Mouse (Mus musculus) kidney, embryonic 14.5 days (tissue): ENCODE measurements around the gene Kank4. TPM values are rescaled to one million over a fixed set of nuclear protein-coding genes. Genes with fewer than 3 reads are reported as not detected.
"Not testable (repeated sequence)": the region's sequence is repeated elsewhere in the genome, so short reads cannot be mapped to it uniquely, and the experiment has no call there.

Experiments used
- ATAC-seq: fragments of 200-750 bp; cut with Nextera tagmentation; 2 replicates; pipeline ENCODE4 v1.8.0; 2017; ENCODE audit warnings: moderate number of reproducible peaks, mild to moderate bottlenecking, moderate TSS enrichment, moderate library complexity; ENCODE audit not compliant: low FRiP score, low TSS enrichment
- H3K27ac ChIP-seq: fragments of 300-500 bp; sonication (generic); 2 replicates; pipeline ENCODE4 v1.5.1; 2014; ENCODE audit warnings: low read depth, mild to moderate bottlenecking, low read length, moderate library complexity, mixed read lengths
- H3K27me3 ChIP-seq: fragments of 300-500 bp; sonication (generic); 2 replicates; pipeline ENCODE4 v1.6.1; 2014; ENCODE audit warnings: mild to moderate bottlenecking, low read length; ENCODE audit not compliant: control insufficient read depth, insufficient read depth
- H3K36me3 ChIP-seq: fragments of 300-500 bp; sonication (generic); 2 replicates; pipeline ENCODE4 v1.6.1; 2014; ENCODE audit warnings: low read length, mixed read lengths; ENCODE audit not compliant: control insufficient read depth, insufficient read depth
- H3K4me1 ChIP-seq: fragments of 300-500 bp; sonication (generic); 2 replicates; pipeline ENCODE4 v1.6.1; 2014; ENCODE audit warnings: low read length, mixed read lengths; ENCODE audit not compliant: control insufficient read depth, insufficient read depth
- H3K4me2 ChIP-seq: fragments of 300-500 bp; sonication (generic); replicated peaks from 2 replicates; pipeline ENCODE4 v1.6.1; 2014; ENCODE audit warnings: low read depth, mild to moderate bottlenecking, low read length
- H3K4me3 ChIP-seq: fragments of 300-500 bp; sonication (generic); 2 replicates; pipeline ENCODE4 v1.5.1; 2014; ENCODE audit warnings: mild to moderate bottlenecking, low read length
- H3K9ac ChIP-seq: fragments of 300-500 bp; sonication (generic); 2 replicates; pipeline ENCODE4 v1.6.1; 2014; ENCODE audit warnings: low read depth, mild to moderate bottlenecking, low read length, moderate library complexity
- H3K9me3 ChIP-seq: fragments of 300-500 bp; sonication (generic); 2 replicates; pipeline ENCODE4 v1.6.1; 2016; ENCODE audit warnings: low read length; ENCODE audit not compliant: control insufficient read depth
- WGBS: fragments of 180-500 bp; shearing (Covaris S2); extraction: QIAGEN DNeasy Blood & Tissue Kit; methylation state at CpG from one replicate; pipeline ENCODE4 v1.1.7; 2014; 5-methylcytosine and 5-hydroxymethylcytosine counted together
- polyA plus RNA-seq: library from polyadenylated mRNA; unstranded; fragments of >200 nt; fragmentation: Nextera tagmentation; extraction: Ambion mirVana; gene quantifications from 2 replicates; pipeline ENCODE4 v1.2.1, GENCODE M21; 2014

Gene Kank4
- polyA plus RNA-seq, 1 experiment from 2014 or later = 3.5 TPM

DNA sequence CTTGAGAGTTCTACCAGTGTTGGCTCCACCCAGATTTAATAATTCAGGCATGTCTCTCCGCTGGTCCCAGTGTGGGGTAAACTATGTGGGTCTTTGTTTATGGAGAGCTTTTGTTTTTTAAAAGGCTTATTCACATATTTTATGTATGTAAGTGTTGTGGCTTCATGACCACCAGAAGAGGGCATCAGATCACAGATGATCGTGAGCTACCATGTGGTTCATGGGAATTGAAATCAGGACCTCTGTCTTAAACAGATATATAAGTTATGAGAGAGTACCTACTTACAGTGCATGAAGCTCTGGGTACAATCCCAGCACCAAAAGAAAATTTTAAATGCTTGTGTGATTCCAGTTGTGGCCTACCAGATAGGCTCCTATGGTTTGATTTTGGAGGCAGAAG is 77.6 kb downstream of the Kank4 start:
- 0 out of 2 replicates have a peak, but pooled peaks have one; percentile 55 for ATAC-seq

DNA sequence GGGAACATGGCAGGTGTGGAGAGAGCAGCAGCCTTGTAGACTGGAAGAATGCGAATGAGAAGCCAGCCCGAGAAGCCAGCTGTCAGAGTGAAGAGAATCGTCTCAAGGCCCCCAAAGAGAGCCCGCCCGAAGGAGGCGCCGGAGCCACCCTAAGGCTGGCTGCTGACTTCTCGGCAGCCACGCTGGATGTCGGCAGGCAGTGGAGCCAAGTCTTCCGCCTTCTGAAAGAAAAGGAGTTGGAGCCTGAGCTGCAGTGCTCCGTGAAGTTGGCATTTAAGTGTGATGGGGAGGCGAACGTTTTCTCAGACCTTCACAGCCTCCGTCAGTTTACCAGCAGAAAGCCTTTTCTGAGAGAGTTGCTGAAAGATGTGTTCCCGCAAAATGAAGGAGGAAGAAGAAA is 83.7 kb downstream of the Kank4 start:
- WGBS = 94% methylated on average over 16 of the region's 16 CpGs
- no peak overlapping the region for H3K4me3 ChIP-seq
- no peak overlapping the region for H3K9ac ChIP-seq
- no peaks in the 10 kb centered on the region for H3K27me3 ChIP-seq
- no peak for ATAC-seq
- no peaks in the 10 kb centered on the region for H3K9me3 ChIP-seq
- H3K36me3 ChIP-seq = no peaks in the 10 kb centered on the region
- H3K4me1 ChIP-seq = no peaks in the 10 kb centered on the region
- H3K4me2 ChIP-seq = no peak overlapping the region
- H3K27ac ChIP-seq = no peak overlapping the region

More for the DNA sequence above, 77.6 kb downstream of the Kank4 start:
- no peak overlapping the region for H3K27ac ChIP-seq
- no peak overlapping the region for H3K4me2 ChIP-seq
- 36% methylated on average over 2 of the region's 2 CpGs for WGBS
- H3K27me3 ChIP-seq = no peaks in the 10 kb centered on the region
- no peaks in the 10 kb centered on the region for H3K36me3 ChIP-seq
- H3K9ac ChIP-seq = no peak overlapping the region
- no peaks in the 10 kb centered on the region for H3K9me3 ChIP-seq
- H3K4me1 ChIP-seq = peaks cover 9% of the 10 kb centered on the region; the same call in 1 of the 2 replicates
- no peak overlapping the region for H3K4me3 ChIP-seq

- H3K27ac ChIP-seq = no peak overlapping the region
- H3K4me3 ChIP-seq = no peak overlapping the region
- 54% methylated on average over 7 of the region's 7 CpGs for WGBS
- no peak overlapping the region for H3K9ac ChIP-seq
- H3K36me3 ChIP-seq = no peaks in the 10 kb centered on the region
- no peak overlapping the region for H3K4me2 ChIP-seq
- peaks cover 21% of the 10 kb centered on the region for H3K27me3 ChIP-seq
- no peak for ATAC-seq
- peaks cover 10% of the 10 kb centered on the region; the same call in 1 of the 2 replicates for H3K4me1 ChIP-seq
- H3K9me3 ChIP-seq = no peaks in the 10 kb centered on the region
These were observed 88.6 kb downstream of the Kank4 start for GRCm38 (mm10) chr4:98728716-98729115.

DNA sequence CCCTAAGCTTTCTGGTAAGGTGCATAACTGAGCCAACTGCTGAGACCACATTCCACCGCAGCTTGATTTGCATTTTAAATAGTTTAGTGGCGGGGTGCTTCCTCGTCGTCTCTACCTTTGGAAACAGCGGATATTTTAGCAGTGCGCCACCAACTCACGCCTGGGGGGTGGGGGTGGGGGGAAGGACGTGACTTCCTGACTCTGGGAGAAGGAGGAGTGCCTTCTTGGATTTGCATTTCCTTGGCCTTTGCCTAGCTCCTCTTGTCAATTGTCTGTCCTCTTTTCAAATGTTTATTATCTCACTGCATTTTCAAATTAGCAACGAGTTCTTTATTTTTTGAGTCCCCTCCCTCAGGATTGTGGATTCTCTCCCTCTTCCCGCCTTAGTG is 89.4 kb downstream of the Kank4 start:
- Histone ChIP-seq H3K4me3 (peak overlapping the region; percentile 36), H3K9ac (no peak overlapping the region), H3K27ac (no peak overlapping the region), H3K4me1 (peaks cover 10% of the 10 kb centered on the region; the same call in 1 of the 2 replicates), H3K9me3 (no peaks in the 10 kb centered on the region), H3K27me3 (peaks cover 21% of the 10 kb centered on the region), H3K36me3 (no peaks in the 10 kb centered on the region), H3K4me2 (peak overlapping the region; percentile 63)
- WGBS = 2% methylated on average over 10 of the region's 10 CpGs
- ATAC-seq = no peak

DNA sequence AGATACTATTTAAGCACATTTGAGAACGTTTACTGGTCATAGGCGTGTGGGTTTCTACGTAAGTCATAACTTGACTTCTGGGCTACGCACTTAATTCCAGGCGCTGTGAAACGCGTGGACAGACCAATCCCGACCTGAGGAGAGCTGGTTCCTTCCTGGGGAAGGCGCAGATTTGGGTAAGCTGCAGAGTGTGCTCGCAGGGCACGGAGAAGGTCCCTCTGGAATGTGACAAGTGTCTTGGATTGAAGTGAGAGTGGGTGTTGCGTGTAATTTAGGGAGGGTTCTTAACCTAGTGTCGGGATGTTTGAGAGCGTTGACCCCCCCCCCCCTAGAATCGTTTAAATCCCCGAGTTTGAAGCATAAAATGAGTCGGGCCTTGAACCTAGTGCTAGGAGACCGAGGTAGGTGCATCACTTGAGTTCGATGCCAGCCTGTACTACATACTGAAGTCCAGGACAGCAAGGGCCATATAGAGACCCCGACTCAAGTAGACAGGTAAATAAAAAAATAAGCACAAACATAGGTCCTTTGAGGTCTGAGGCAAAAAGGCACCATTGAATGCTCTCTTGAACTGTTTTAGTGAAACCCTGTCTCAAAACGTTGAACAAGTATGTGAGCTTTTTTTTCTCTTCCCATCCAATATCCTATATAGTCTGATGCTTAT is 89.9 kb downstream of the Kank4 start:
- peaks cover 10% of the 10 kb centered on the region; the same call in 1 of the 2 replicates for H3K4me1 ChIP-seq
- 0 out of 2 replicates have a peak overlapping the region, but pooled peaks have one; percentile 44 for H3K9ac ChIP-seq
- no peaks in the 10 kb centered on the region for H3K36me3 ChIP-seq
- ATAC-seq = peak; percentile 22; the same call in 1 of the 2 replicates
- H3K9me3 ChIP-seq = no peaks in the 10 kb centered on the region
- peak overlapping the region; percentile 36 for H3K4me3 ChIP-seq
- 2% methylated on average over 21 of the region's 21 CpGs for WGBS
- H3K27me3 ChIP-seq = peaks cover 21% of the 10 kb centered on the region
- H3K4me2 ChIP-seq = peak overlapping the region; percentile 63
- no peak overlapping the region for H3K27ac ChIP-seq

- peak within 1 kb of the TSS; percentile 36 for H3K4me3 ChIP-seq
- 6% methylated on average over 29 of the region's 29 CpGs for WGBS
- peak within 1 kb of the TSS; percentile 44 for H3K9ac ChIP-seq
- no peak for ATAC-seq
- H3K27ac ChIP-seq = no peak within 1 kb of the TSS
- peaks cover 10% of the 10 kb centered on the region; the same call in 1 of the 2 replicates for H3K4me1 ChIP-seq
- H3K4me2 ChIP-seq = peak within 1 kb of the TSS; percentile 63
- H3K36me3 ChIP-seq = no peaks in the 10 kb centered on the region
- no peaks in the 10 kb centered on the region for H3K9me3 ChIP-seq
- H3K27me3 ChIP-seq = peaks cover 21% of the 10 kb centered on the region
These were observed 90.6 kb downstream of the Kank4 start, which contains the start of gene L1td1 for GRCm38 (mm10) chr4:98726590-98727237. L1td1 (plus strand) TSS chr4:98726734.

DNA sequence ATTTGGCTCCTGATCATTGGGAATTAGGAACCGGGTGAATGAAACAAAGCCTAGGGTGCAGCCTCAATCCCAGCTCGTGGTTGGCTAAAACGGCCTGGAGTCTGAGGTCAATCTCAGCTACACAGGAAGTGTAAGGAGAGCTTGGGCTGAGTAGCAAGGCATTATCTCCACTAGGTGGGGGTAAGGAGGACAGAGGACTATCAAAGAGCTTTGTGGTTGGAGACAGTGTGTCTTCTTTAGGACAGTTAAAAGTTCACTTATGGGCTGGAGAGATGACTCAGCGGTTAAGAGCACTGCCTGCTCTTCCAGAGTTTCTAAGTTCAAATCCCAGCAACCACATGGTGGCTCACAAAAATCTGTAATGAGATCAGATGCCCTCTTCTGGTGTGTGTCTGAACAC is 91.9 kb downstream of the Kank4 start:
- Histone ChIP-seq H3K4me1 (peaks cover 10% of the 10 kb centered on the region; the same call in 1 of the 2 replicates), H3K4me3 (no peak overlapping the region), H3K9me3 (no peaks in the 10 kb centered on the region), H3K27ac (no peak overlapping the region), H3K36me3 (no peaks in the 10 kb centered on the region), H3K9ac (no peak overlapping the region), H3K4me2 (no peak overlapping the region), H3K27me3 (peaks cover 21% of the 10 kb centered on the region)
- ATAC-seq = no peak
- WGBS = 36% methylated on average over 4 of the region's 4 CpGs

DNA sequence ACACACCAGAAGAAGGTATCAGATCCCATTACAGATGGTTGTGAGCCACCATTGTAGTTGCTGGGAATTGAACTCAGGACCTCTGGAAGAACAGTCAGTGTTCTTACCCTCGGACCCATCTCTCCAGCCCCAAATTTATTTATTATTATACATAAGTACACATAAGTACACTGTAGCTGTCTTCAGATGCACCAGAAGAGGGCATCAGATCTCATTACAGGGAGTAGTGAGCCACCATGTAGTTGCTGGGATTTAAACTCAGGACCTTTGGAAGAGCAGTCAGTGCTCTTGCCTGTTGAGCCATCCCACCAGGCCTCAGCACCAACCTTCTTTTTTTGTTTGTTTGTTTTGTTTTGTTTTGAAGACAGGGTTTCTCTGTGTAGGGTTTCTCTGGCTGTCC is 92.7 kb downstream of the Kank4 start:
- H3K36me3 ChIP-seq, ATAC-seq, H3K9me3 ChIP-seq, H3K4me2 ChIP-seq, H3K9ac ChIP-seq, H3K27ac ChIP-seq, H3K4me3 ChIP-seq: not testable (repeated sequence)
- peaks cover 10% of the 10 kb centered on the region; the same call in 1 of the 2 replicates for H3K4me1 ChIP-seq
- whole genome bisulfite sequencing = 83% methylated on average over 1 of the region's 1 CpGs
- peaks cover 21% of the 10 kb centered on the region for H3K27me3 ChIP-seq

DNA sequence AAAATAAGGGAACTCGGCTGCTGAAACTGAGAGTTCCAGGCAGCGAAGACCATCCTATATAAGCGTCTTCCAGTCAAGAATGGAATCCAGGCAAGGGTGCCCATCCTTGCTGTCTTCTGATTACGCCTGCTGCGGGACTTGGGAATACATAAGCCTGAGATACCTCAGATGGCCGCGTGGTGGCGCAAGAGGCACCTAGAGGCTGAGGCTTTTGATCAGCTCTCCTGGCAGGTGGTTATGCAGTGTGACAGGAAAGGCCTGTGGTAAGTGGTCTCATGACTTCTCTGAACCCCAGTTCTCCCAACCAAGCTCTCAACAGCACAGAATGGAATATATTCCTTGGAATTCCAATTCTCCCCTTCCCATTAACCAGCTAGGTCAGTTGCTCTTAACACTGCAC is 94.9 kb downstream of the Kank4 start:
- H3K9me3 ChIP-seq = no peaks in the 10 kb centered on the region
- peaks cover 9% of the 10 kb centered on the region; the same call in 1 of the 2 replicates for H3K4me1 ChIP-seq
- H3K36me3 ChIP-seq = no peaks in the 10 kb centered on the region
- H3K4me3 ChIP-seq = no peak overlapping the region
- H3K27ac ChIP-seq = no peak overlapping the region
- H3K27me3 ChIP-seq = peaks cover 12% of the 10 kb centered on the region
- H3K9ac ChIP-seq = no peak overlapping the region
- H3K4me2 ChIP-seq = no peak overlapping the region
- ATAC-seq = peak; percentile 43
- WGBS = 11% methylated on average over 8 of the region's 8 CpGs
